Mouse (Mus musculus): ENCODE measurements around the gene Tspan4. TPM values are rescaled to one million over a fixed set of nuclear protein-coding genes. Genes with fewer than 3 reads are reported as not detected.

Gene Tspan4
- total RNA-seq, 1 experiment, result 75.9 TPM

DNA sequence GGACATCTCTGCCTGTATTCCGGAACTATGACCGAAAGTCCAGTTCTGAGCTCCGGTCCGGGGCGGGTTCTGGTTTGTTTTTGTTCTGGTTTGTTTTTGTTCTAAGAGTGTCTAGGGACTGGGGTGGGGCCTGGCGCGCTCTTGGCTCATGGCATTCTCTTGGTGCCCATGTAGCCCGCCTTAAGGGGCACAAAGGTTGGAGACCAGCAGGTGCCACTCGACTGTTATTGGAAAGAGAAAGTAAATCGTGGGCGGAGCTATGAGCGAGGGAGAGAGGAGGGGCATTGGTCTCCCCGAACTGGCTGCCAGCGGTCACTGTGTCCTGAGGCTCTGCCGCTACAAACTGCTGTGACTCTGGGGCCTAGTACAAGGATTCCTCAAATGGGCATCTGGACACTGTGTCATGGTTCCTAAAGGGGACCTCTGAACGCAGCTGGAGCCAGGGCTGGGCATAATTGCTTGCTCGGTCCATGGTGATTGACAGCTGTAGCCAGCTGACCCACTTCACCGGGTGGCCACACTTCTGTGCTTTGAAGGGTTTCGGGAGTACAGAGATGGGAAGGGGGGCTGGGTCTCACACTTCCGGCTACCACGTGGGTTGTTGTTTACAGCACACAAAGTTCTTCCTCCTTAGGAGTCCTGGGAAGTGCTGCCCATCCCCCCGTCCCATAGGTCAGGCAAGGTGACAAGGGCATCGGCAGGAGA lies 19.3 kb upstream of the Tspan4 start:
- H3K9ac ChIP-seq (ENCODE audit: insufficient read depth, low read depth, low read length, poor library complexity, severe bottlenecking), result peak overlapping the region; percentile 74
- peaks cover 0 to 26% of the 10 kb centered on the region in 2 experiments; a peak in 3 of 4 replicates for H3K4me1 ChIP-seq (ENCODE audit: control insufficient read depth in 2 of 2, insufficient read depth in 2 of 2, low read length in 2 of 2, poor library complexity in 1 of 2)
- peaks cover 13% of the 10 kb centered on the region for H3K36me3 ChIP-seq (ENCODE audit: control insufficient read depth, insufficient read depth, low read length, poor library complexity, severe bottlenecking)
- H3K4me3 ChIP-seq (ENCODE audit: insufficient read depth in 1 of 2, low read depth in 1 of 2, low read length in 2 of 2, poor library complexity in 1 of 2, severe bottlenecking in 1 of 2), result peak overlapping the region; percentile 68 to 91
- no peak for DNase-seq (ENCODE audit: low read depth, low spot score)
- H3K9me3 ChIP-seq (ENCODE audit: control insufficient read depth, insufficient read depth, low read depth, low read length), result no peaks in the 10 kb centered on the region
- H3K27ac ChIP-seq (ENCODE audit: insufficient read depth, low read depth, low read length, poor library complexity, severe bottlenecking), result no peak overlapping the region
- in situ Hi-C loops (cut with MboI; ENCODE audit: low sequenced_read_pairs in 2 of 2, unreplicated experiment in 2 of 2), result no loop called here
- no peak for TF ChIP-seq HCFC1 (IDR thresholded peaks at IDR 0.05; ENCODE audit: borderline replicate concordance, insufficient read depth, low read length)
- no peak for TF ChIP-seq MAFK (IDR thresholded peaks at IDR 0.05; ENCODE audit: insufficient read depth, low read depth, low read length)
- TF ChIP-seq ZC3H11A (IDR thresholded peaks at IDR 0.05; ENCODE audit: borderline replicate concordance, low read depth, low read length), result no peak
- TF ChIP-seq ZNF384 (IDR thresholded peaks at IDR 0.05; ENCODE audit: low read depth, low read length), result no peak
- TF ChIP-seq CHD2 (IDR thresholded peaks at IDR 0.05; ENCODE audit: low read depth, low read length), result no peak

DNA sequence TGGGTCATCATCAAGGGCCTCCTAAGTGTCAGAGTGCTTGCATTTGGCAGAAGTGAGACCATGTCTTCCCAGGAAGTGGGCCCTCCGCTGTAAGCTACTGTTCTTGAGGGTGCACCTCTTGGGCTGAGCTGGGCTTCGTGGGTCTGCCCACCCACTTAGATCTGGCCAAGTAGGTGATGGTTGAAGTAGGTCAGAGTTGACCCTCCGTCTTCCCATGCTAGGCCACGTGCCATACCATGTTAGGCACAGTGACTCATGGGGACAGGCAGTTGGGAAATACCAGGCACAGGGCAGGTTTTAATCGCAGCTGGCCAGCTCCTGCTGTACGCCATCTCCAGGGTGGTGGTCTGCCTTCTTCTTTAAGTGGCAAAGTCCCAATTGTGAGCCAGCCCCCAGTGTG lies 18.3 kb upstream of the Tspan4 start:
- Histone ChIP-seq H3K27ac (ENCODE audit: insufficient read depth, low read depth, low read length, poor library complexity, severe bottlenecking) (no peak overlapping the region), H3K9me3 (ENCODE audit: control insufficient read depth, insufficient read depth, low read depth, low read length) (no peaks in the 10 kb centered on the region), H3K4me3 (ENCODE audit: insufficient read depth in 1 of 2, low read depth in 1 of 2, low read length in 2 of 2, poor library complexity in 1 of 2, severe bottlenecking in 1 of 2) (no peak overlapping the region), H3K36me3 (ENCODE audit: control insufficient read depth, insufficient read depth, low read length, poor library complexity, severe bottlenecking) (peaks cover 4% of the 10 kb centered on the region), H3K9ac (ENCODE audit: insufficient read depth, low read depth, low read length, poor library complexity, severe bottlenecking) (no peak overlapping the region), H3K4me1 (ENCODE audit: control insufficient read depth in 2 of 2, insufficient read depth in 2 of 2, low read length in 2 of 2, poor library complexity in 1 of 2) (peaks cover 0 to 27% of the 10 kb centered on the region in 2 experiments; a peak in 3 of 4 replicates)
- DNase-seq (ENCODE audit: low read depth, low spot score), result no peak
- in situ Hi-C loops (cut with MboI; ENCODE audit: low sequenced_read_pairs in 2 of 2, unreplicated experiment in 2 of 2), result no loop called here
- TF ChIP-seq ZC3H11A (IDR thresholded peaks at IDR 0.05; ENCODE audit: borderline replicate concordance, low read depth, low read length), result no peak
- no peak for TF ChIP-seq MAFK (IDR thresholded peaks at IDR 0.05; ENCODE audit: insufficient read depth, low read depth, low read length)

DNA sequence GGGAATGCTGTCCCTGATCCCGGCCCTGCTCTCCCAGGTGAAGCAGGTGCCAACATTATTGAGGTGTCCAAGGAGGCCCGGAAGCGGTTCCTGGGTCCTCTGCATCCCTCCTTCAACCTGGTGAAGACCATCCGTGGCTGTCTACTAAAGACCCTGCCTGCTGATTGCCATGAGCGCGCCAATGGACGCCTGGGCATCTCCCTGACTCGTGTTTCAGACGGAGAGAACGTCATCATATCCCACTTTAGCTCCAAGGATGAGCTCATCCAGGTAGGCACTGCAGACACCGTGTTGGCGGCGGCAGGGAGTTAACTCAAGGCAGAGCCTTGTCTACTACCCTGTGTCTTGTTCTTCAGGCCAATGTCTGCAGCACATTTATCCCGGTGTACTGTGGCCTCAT lies 17.8 kb upstream of the Tspan4 start:
- no peak overlapping the region for H3K27ac ChIP-seq (ENCODE audit: insufficient read depth, low read depth, low read length, poor library complexity, severe bottlenecking)
- no peaks in the 10 kb centered on the region for H3K36me3 ChIP-seq (ENCODE audit: control insufficient read depth, insufficient read depth, low read length, poor library complexity, severe bottlenecking)
- peaks cover 1 to 29% of the 10 kb centered on the region in 2 experiments; a peak in 3 of 4 replicates for H3K4me1 ChIP-seq (ENCODE audit: control insufficient read depth in 2 of 2, insufficient read depth in 2 of 2, low read length in 2 of 2, poor library complexity in 1 of 2)
- TF ChIP-seq CHD2 (IDR thresholded peaks at IDR 0.05; ENCODE audit: low read depth, low read length) (no peak), ZNF384 (IDR thresholded peaks at IDR 0.05; ENCODE audit: low read depth, low read length) (no peak), HCFC1 (IDR thresholded peaks at IDR 0.05; ENCODE audit: borderline replicate concordance, insufficient read depth, low read length) (no peak), MAFK (IDR thresholded peaks at IDR 0.05; ENCODE audit: insufficient read depth, low read depth, low read length) (no peak), ZC3H11A (IDR thresholded peaks at IDR 0.05; ENCODE audit: borderline replicate concordance, low read depth, low read length) (no peak)
- H3K9ac ChIP-seq (ENCODE audit: insufficient read depth, low read depth, low read length, poor library complexity, severe bottlenecking), result no peak overlapping the region
- in situ Hi-C loops (cut with MboI; ENCODE audit: low sequenced_read_pairs in 2 of 2, unreplicated experiment in 2 of 2), result no loop called here
- no peak overlapping the region for H3K4me3 ChIP-seq (ENCODE audit: insufficient read depth in 1 of 2, low read depth in 1 of 2, low read length in 2 of 2, poor library complexity in 1 of 2, severe bottlenecking in 1 of 2)
- H3K9me3 ChIP-seq (ENCODE audit: control insufficient read depth, insufficient read depth, low read depth, low read length), result no peaks in the 10 kb centered on the region
- DNase-seq (ENCODE audit: low read depth, low spot score), result no peak

DNA sequence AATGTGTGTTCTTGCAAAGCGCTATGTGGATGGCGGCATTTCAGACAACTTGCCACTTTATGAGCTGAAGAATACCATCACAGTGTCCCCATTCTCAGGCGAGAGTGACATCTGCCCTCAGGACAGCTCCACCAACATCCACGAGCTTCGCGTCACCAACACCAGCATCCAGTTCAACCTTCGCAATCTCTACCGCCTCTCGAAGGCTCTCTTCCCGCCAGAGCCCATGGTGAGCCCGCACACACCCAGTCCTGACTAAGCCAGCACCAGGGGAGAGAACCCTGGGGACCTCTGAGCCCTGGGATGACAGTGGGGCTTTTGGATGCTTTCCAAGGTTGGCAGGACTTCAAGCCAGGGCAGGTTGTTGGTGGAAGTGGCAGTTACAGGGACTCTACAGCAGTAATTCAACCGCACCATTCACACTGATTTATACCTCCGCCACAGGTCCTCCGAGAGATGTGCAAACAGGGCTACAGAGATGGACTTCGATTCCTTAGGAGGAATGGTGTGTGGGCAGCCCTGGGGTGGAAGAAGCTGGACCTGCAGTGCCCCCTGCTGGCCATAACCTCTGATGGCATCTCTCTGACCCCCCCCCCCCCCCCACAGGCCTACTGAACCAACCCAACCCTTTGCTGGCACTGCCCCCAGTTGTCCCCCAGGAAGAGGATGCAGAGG lies 16.9 kb upstream of the Tspan4 start:
- no peaks in the 10 kb centered on the region for H3K36me3 ChIP-seq (ENCODE audit: control insufficient read depth, insufficient read depth, low read length, poor library complexity, severe bottlenecking)
- H3K27ac ChIP-seq (ENCODE audit: insufficient read depth, low read depth, low read length, poor library complexity, severe bottlenecking), result no peak overlapping the region
- in situ Hi-C loops (cut with MboI; ENCODE audit: low sequenced_read_pairs in 2 of 2, unreplicated experiment in 2 of 2), result no loop called here
- DNase-seq (ENCODE audit: low read depth, low spot score), result no peak
- no peaks in the 10 kb centered on the region for H3K9me3 ChIP-seq (ENCODE audit: control insufficient read depth, insufficient read depth, low read depth, low read length)
- peaks cover 2 to 31% of the 10 kb centered on the region in 2 experiments; a peak in 3 of 4 replicates for H3K4me1 ChIP-seq (ENCODE audit: control insufficient read depth in 2 of 2, insufficient read depth in 2 of 2, low read length in 2 of 2, poor library complexity in 1 of 2)
- H3K9ac ChIP-seq (ENCODE audit: insufficient read depth, low read depth, low read length, poor library complexity, severe bottlenecking), result no peak overlapping the region
- no peak overlapping the region for H3K4me3 ChIP-seq (ENCODE audit: insufficient read depth in 1 of 2, low read depth in 1 of 2, low read length in 2 of 2, poor library complexity in 1 of 2, severe bottlenecking in 1 of 2)
- TF ChIP-seq MAFK (IDR thresholded peaks at IDR 0.05; ENCODE audit: insufficient read depth, low read depth, low read length), result no peak
- no peak for TF ChIP-seq HCFC1 (IDR thresholded peaks at IDR 0.05; ENCODE audit: borderline replicate concordance, insufficient read depth, low read length)
- no peak for TF ChIP-seq ZNF384 (IDR thresholded peaks at IDR 0.05; ENCODE audit: low read depth, low read length)
- no peak for TF ChIP-seq CHD2 (IDR thresholded peaks at IDR 0.05; ENCODE audit: low read depth, low read length)
- no peak for TF ChIP-seq ZC3H11A (IDR thresholded peaks at IDR 0.05; ENCODE audit: borderline replicate concordance, low read depth, low read length)
